Mouse (Mus musculus) brain, adult 2 months (tissue): ENCODE results near the gene Pigh.

Source experiments
- DNase-seq: peaks from one replicate; pipeline ENCODE4 v3.0.0; 2011; ENCODE audit warnings: low read depth, low spot score

Pigh gene

GRCm38 (mm10) chr12:79089182-79089812, at the start of gene Pigh:
Pigh (minus strand) TSS chr12:79089651.
- DNase-seq: peak; percentile 97

- DNase-seq: no peak
Measured at GRCm38 (mm10) chr12:79138999-79139398, 49.5 kb upstream of the Pigh start.

- DNase-seq: no peak
Measured at GRCm38 (mm10) chr12:79136949-79137348, 47.5 kb upstream of the Pigh start.

- DNase-seq: peak; percentile 76
Measured at GRCm38 (mm10) chr12:79135105-79135504, 45.7 kb upstream of the Pigh start.

- DNase-seq: peak; percentile 38
Measured at GRCm38 (mm10) chr12:79134676-79135075, 45.2 kb upstream of the Pigh start.

- peak; percentile 18 for DNase-seq
Measured at GRCm38 (mm10) chr12:79131706-79132460, 42.4 kb upstream of the Pigh start.

GRCm38 (mm10) chr12:79131178-79131675, 41.8 kb upstream of the Pigh start:
- peak; percentile 13 for DNase-seq

GRCm38 (mm10) chr12:79130299-79131177, 41.1 kb upstream of the Pigh start, which contains the start of gene Arg2:
Arg2 (plus strand) TSS chr12:79130777.
- DNase-seq: peak; percentile 85

GRCm38 (mm10) chr12:79122820-79123219, 33.4 kb upstream of the Pigh start:
- peak; percentile 75 for DNase-seq

- DNase-seq: no peak
Measured at GRCm38 (mm10) chr12:79118991-79119390, 29.5 kb upstream of the Pigh start.

- DNase-seq: no peak
Measured at GRCm38 (mm10) chr12:79105312-79105711, 15.9 kb upstream of the Pigh start.

GRCm38 (mm10) chr12:79104544-79104943, 15.1 kb upstream of the Pigh start:
- no peak for DNase-seq

- DNase-seq: no peak
Measured at GRCm38 (mm10) chr12:79103773-79104172, 14.3 kb upstream of the Pigh start.

GRCm38 (mm10) chr12:79097106-79097752, 7.8 kb upstream of the Pigh start:
- DNase-seq: peak; percentile 77

GRCm38 (mm10) chr12:79092569-79092968, 3.1 kb upstream of the Pigh start:
- DNase-seq: peak; percentile 60

GRCm38 (mm10) chr12:79073362-79073761, 16.1 kb downstream of the Pigh start:
- DNase-seq: no peak

GRCm38 (mm10) chr12:79072576-79072975, 16.9 kb downstream of the Pigh start:
- no peak for DNase-seq

GRCm38 (mm10) chr12:79070736-79071333, 18.6 kb downstream of the Pigh start:
- DNase-seq: no peak

GRCm38 (mm10) chr12:79069916-79070315, 19.5 kb downstream of the Pigh start:
- no peak for DNase-seq

- no peak for DNase-seq
Measured at GRCm38 (mm10) chr12:79069187-79069608, 20.3 kb downstream of the Pigh start.

GRCm38 (mm10) chr12:79068306-79068705, 21.1 kb downstream of the Pigh start:
- DNase-seq: no peak
